Mouse (Mus musculus): ENCODE data around the gene Cdh4.

DNA sequence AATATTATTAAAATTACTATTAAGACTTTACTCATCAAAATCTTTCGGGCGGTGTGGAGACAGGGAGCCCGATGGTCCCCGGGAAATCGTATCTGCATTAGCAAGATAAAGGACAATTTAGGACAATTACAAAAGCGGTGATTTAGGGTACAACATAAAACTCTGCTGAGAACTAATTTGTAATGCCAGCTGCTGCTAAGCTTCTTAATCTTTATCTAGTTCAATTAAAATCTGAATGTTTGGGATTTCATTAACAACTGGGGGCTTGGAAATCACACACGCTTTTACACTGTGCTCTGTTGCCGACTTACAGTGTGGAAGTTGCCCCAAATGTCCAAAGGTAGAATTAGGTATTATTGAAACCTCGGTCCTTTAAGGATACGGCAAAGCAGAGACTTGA is 39.1 kb downstream of the Cdh4 start:
- no peak for TF ChIP-seq CTCF (IDR thresholded peaks at IDR 0.05; ENCODE audit: low read depth)
- no peak for TF ChIP-seq EP300 (IDR thresholded peaks at IDR 0.05; ENCODE audit: low read depth)
